ENCODE assay signal across 20 mouse cellular contexts in the genomic region with DNA sequence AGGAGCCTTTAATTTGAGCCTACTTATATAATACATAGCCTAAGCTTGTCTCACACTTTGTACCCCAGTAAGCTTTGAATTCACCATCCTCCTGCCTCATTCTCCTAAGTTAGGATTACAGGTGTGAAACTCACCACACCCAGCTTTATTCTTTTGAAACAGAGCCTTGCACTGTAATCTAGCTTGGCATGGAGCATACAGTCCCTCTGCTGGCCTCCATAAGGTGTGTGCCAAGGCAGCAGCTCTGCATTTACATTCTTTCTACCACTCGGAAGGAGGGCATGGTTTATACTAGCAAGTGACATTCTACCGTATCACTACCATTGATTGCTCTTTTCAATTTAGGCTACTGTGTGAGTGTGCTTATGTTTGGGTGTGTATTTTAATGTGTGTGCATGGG.
DNase-seq lines count a peak whose midpoint lies in the region; ATAC-seq and TF ChIP-seq lines count a peak whose summit lies in the region.
"Had no signal": no experiment of that assay in that cellular context is flagged by ENCODE, and none has a peak within 500 bp of the region (broad histone marks: within the 10 kb centered on the region; RNA-seq: fewer than 3 reads in every experiment).

No protein-coding gene starts in this region.

- DNase-seq in heart, postnatal 0 days (ENCODE audit: low spot score): no peak
- DNase-seq in heart, adult 8-10 months (ENCODE audit: low spot score): no peak
- DNase-seq in midbrain, postnatal 0 days (ENCODE audit: low spot score): no peak
- no peak for DNase-seq in midbrain, embryonic 11.5 days (ENCODE audit: low spot score, missing footprints)
- DNase-seq in Muller cell, postnatal 12 days (ENCODE audit: inconsistent ontology term): no peak
- DNase-seq: adrenal gland, adult 8-10 months; adrenal gland, postnatal 14 days; adrenal gland, postnatal 36 days; cerebellum, adult 11-12 months; cerebellum, adult 2 months; cerebellum, adult 9-10 months; cerebellum, postnatal 10 days; cerebellum, postnatal 25 days; forebrain, postnatal 0 days had no signal

- ATAC-seq in heart, postnatal 0 days (ENCODE audit: insufficient read depth, low read depth): no peak
- no peak for ATAC-seq in midbrain, postnatal 0 days (ENCODE audit: low FRiP score)
- no peak for ATAC-seq in midbrain, embryonic 11.5 days (ENCODE audit: low FRiP score)
- ATAC-seq: activated CD4-positive, CD25-positive, alpha-beta regulatory T cell, adult 4 months; forebrain, embryonic 13.5 days; forebrain, embryonic 15.5 days; forebrain, postnatal 0 days; Patski had no signal

- no peak overlapping the region for H3K4me2 ChIP-seq in heart, postnatal 0 days (ENCODE audit: low read depth, low read length)
- H3K4me2 ChIP-seq in midbrain, postnatal 0 days (ENCODE audit: low read depth, low read length, poor library complexity, severe bottlenecking): no peak overlapping the region
- no peak overlapping the region for H3K4me2 ChIP-seq in midbrain, embryonic 11.5 days
- H3K4me2 ChIP-seq: embryonic facial prominence, embryonic 12.5 days; forebrain, embryonic 13.5 days; forebrain, embryonic 15.5 days had no signal

- H3K4me3 ChIP-seq in heart, postnatal 0 days (ENCODE audit: low read depth, low read length): no peak overlapping the region
- no peak overlapping the region for H3K4me3 ChIP-seq in midbrain, postnatal 0 days (ENCODE audit: low read depth, low read length)
- H3K4me3 ChIP-seq in midbrain, embryonic 11.5 days (ENCODE audit: low read depth, low read length): no peak overlapping the region
- H3K4me3 ChIP-seq: embryonic facial prominence, embryonic 10.5 days; embryonic facial prominence, embryonic 12.5 days; forebrain, embryonic 13.5 days; forebrain, embryonic 15.5 days had no signal

- no peaks in the 10 kb centered on the region for H3K9me3 ChIP-seq in heart, postnatal 0 days (replicated peaks; ENCODE audit: control insufficient read depth, low read length)
- H3K9me3 ChIP-seq in midbrain, postnatal 0 days (ENCODE audit: low read length): no peaks in the 10 kb centered on the region
- no peaks in the 10 kb centered on the region for H3K9me3 ChIP-seq in midbrain, embryonic 11.5 days (ENCODE audit: control insufficient read depth, low read length)
- H3K9me3 ChIP-seq: embryonic facial prominence, embryonic 10.5 days; embryonic facial prominence, embryonic 12.5 days; forebrain, embryonic 13.5 days; forebrain, embryonic 15.5 days had no signal

- TF ChIP-seq CTCF in heart, postnatal 0 days (IDR thresholded peaks at IDR 0.05; ENCODE audit: low read depth): 0 out of 2 replicates have a peak, but pooled peaks have one; percentile 6
- peak; percentile 50 for TF ChIP-seq CTCF in midbrain, postnatal 0 days (IDR thresholded peaks at IDR 0.05)

- no peak for TF ChIP-seq EP300 in heart, postnatal 0 days (IDR thresholded peaks at IDR 0.05; ENCODE audit: low read depth)

- no peaks in the 10 kb centered on the region for H3K36me3 ChIP-seq in heart, postnatal 0 days (replicated peaks; ENCODE audit: control insufficient read depth, insufficient read depth, low read length)
- no peaks in the 10 kb centered on the region for H3K36me3 ChIP-seq in midbrain, postnatal 0 days (ENCODE audit: insufficient read depth, low read length)
- H3K36me3 ChIP-seq in midbrain, embryonic 11.5 days (ENCODE audit: control insufficient read depth, insufficient read depth, low read length): no peaks in the 10 kb centered on the region
- H3K36me3 ChIP-seq: embryonic facial prominence, embryonic 10.5 days; embryonic facial prominence, embryonic 12.5 days; forebrain, embryonic 15.5 days had no signal

- no peaks in the 10 kb centered on the region for H3K27me3 ChIP-seq in heart, postnatal 0 days (ENCODE audit: control insufficient read depth, insufficient read depth, low read length)
- no peaks in the 10 kb centered on the region for H3K27me3 ChIP-seq in midbrain, postnatal 0 days (ENCODE audit: insufficient read depth, low read length)
- no peaks in the 10 kb centered on the region for H3K27me3 ChIP-seq in midbrain, embryonic 11.5 days (ENCODE audit: control insufficient read depth, insufficient read depth, low read length)
- H3K27me3 ChIP-seq: embryonic facial prominence, embryonic 12.5 days; forebrain, embryonic 13.5 days; forebrain, embryonic 15.5 days had no signal

- H3K4me1 ChIP-seq in heart, postnatal 0 days (ENCODE audit: control insufficient read depth, insufficient read depth): no peaks in the 10 kb centered on the region
- H3K4me1 ChIP-seq in midbrain, postnatal 0 days (ENCODE audit: insufficient read depth, low read length): no peaks in the 10 kb centered on the region
- no peaks in the 10 kb centered on the region for H3K4me1 ChIP-seq in midbrain, embryonic 11.5 days (ENCODE audit: control insufficient read depth, insufficient read depth, low read length)
- H3K4me1 ChIP-seq: embryonic facial prominence, embryonic 10.5 days; embryonic facial prominence, embryonic 12.5 days; forebrain, embryonic 13.5 days had no signal

- no peak overlapping the region for H3K27ac ChIP-seq in heart, postnatal 0 days (ENCODE audit: low read depth)
- H3K27ac ChIP-seq in midbrain, postnatal 0 days (ENCODE audit: low read depth, low read length): no peak overlapping the region
- no peak overlapping the region for H3K27ac ChIP-seq in midbrain, embryonic 11.5 days (ENCODE audit: low read depth, low read length)
- H3K27ac ChIP-seq: embryonic facial prominence, embryonic 10.5 days; embryonic facial prominence, embryonic 12.5 days; forebrain, embryonic 13.5 days; forebrain, embryonic 15.5 days had no signal

- 63% methylated on average over 2 of the region's 2 CpGs for WGBS in heart, postnatal 0 days
- 77% methylated on average over 2 of the region's 2 CpGs for WGBS in midbrain, postnatal 0 days
- WGBS in midbrain, embryonic 11.5 days: 90% methylated on average over 2 of the region's 2 CpGs

- H3K9ac ChIP-seq in heart, postnatal 0 days (replicated peaks; ENCODE audit: low read depth, low read length): no peak overlapping the region
- no peak overlapping the region for H3K9ac ChIP-seq in midbrain, postnatal 0 days (replicated peaks; ENCODE audit: low read length, poor library complexity, severe bottlenecking)
- H3K9ac ChIP-seq in midbrain, embryonic 11.5 days (ENCODE audit: low read length): no peak overlapping the region
- H3K9ac ChIP-seq: embryonic facial prominence, embryonic 12.5 days; forebrain, embryonic 13.5 days; forebrain, embryonic 15.5 days; forebrain, postnatal 0 days had no signal
